Mouse (Mus musculus) urinary bladder, adult 2 months (tissue): ENCODE measurements around the gene Card14. TPM values are rescaled to one million over a fixed set of nuclear protein-coding genes. Genes with fewer than 3 reads are reported as not detected.

Experiments
- DNase-seq: peaks from one replicate; pipeline ENCODE4 v3.0.0; 2022; ENCODE audit warnings: low spot score
- polyA plus RNA-seq: library from polyadenylated mRNA; depleted of rRNA; stranded (reverse); fragments of >200 nt; gene quantifications from 2 replicates; pipeline ENCODE4 v1.2.3, GENCODE M21; 2012

The Card14 gene
- polyA plus RNA-seq, 1 experiment = 5.0 TPM

GRCm38 (mm10) chr11:119300986-119301385 lies 6.6 kb upstream of the Card14 start:
- DNase-seq = no peak

GRCm38 (mm10) chr11:119304904-119305712 lies 2.5 kb upstream of the Card14 start:
- DNase-seq = no peak

- no peak for DNase-seq
Observed at GRCm38 (mm10) chr11:119306762-119307657, 558 bp upstream of the Card14 start.

- no peak for DNase-seq
Observed at GRCm38 (mm10) chr11:119307916-119308315, 348 bp downstream of the Card14 start.

GRCm38 (mm10) chr11:119310621-119311020 lies 3.1 kb downstream of the Card14 start:
- no peak for DNase-seq

- no peak for DNase-seq
Observed at GRCm38 (mm10) chr11:119314252-119314936, 6.8 kb downstream of the Card14 start.

- no peak for DNase-seq
Observed at GRCm38 (mm10) chr11:119316720-119317119, 9.2 kb downstream of the Card14 start.

GRCm38 (mm10) chr11:119322521-119322920 lies 15.0 kb downstream of the Card14 start:
- DNase-seq = no peak

GRCm38 (mm10) chr11:119325068-119325467 lies 17.5 kb downstream of the Card14 start:
- no peak for DNase-seq

GRCm38 (mm10) chr11:119330592-119330991 lies 23.0 kb downstream of the Card14 start:
- DNase-seq = no peak

- DNase-seq = no peak
Observed at GRCm38 (mm10) chr11:119331970-119332369, 24.4 kb downstream of the Card14 start.

GRCm38 (mm10) chr11:119338271-119339059 lies 30.9 kb downstream of the Card14 start:
- no peak for DNase-seq

- no peak for DNase-seq
Observed at GRCm38 (mm10) chr11:119339179-119339578, 31.6 kb downstream of the Card14 start.

- DNase-seq = no peak
Observed at GRCm38 (mm10) chr11:119339637-119340036, 32.1 kb downstream of the Card14 start.

- DNase-seq = no peak
Observed at GRCm38 (mm10) chr11:119344178-119344577, 36.6 kb downstream of the Card14 start.

- no peak for DNase-seq
Observed at GRCm38 (mm10) chr11:119344865-119345264, 37.3 kb downstream of the Card14 start.

- no peak for DNase-seq
Observed at GRCm38 (mm10) chr11:119347125-119347524, 39.6 kb downstream of the Card14 start.

- DNase-seq = no peak
Observed at GRCm38 (mm10) chr11:119352113-119352512, 44.5 kb downstream of the Card14 start.

- no peak for DNase-seq
Observed at GRCm38 (mm10) chr11:119353946-119354345, 46.4 kb downstream of the Card14 start.

- DNase-seq = no peak
Observed at GRCm38 (mm10) chr11:119354798-119355442, 47.4 kb downstream of the Card14 start.
